Mouse (Mus musculus): ENCODE data around the gene Mecom.

Gene Mecom

DNA sequence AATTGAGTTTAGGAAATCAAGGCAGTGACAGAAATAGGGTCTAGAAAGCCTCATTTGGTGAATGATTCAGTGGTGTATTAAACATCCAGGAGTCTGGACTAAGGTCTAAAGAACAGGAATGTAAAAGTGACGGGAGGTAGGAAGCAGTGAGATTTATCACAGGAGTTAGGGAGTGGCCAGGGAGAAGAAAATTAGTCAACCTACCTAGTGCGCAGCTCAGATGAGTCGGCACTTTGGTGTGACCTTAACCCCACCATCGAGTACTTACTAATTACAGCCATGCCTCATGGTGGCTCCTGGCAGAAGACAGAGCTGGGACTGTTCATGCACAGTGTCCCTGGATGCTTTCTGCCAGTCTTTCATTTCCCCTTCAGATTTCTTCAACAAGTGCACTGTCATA is 61.4 kb downstream of the Mecom start:
- no peaks in the 10 kb centered on the region for H3K4me1 ChIP-seq (replicated peaks; ENCODE audit: low read depth, low read length)
- no peak overlapping the region for H3K4me3 ChIP-seq (replicated peaks; ENCODE audit: low read length)
- no peaks in the 10 kb centered on the region for H3K9me3 ChIP-seq (ENCODE audit: low read length)
- no peaks in the 10 kb centered on the region for H3K36me3 ChIP-seq (ENCODE audit: insufficient read depth, low read length)
- TF ChIP-seq CTCF (conservative IDR thresholded peaks at IDR 0.05; ENCODE audit: low read length) (no peak), NANOG (IDR thresholded peaks at IDR 0.05; ENCODE audit: borderline replicate concordance, low read length) (no peak), POU5F1 (IDR thresholded peaks at IDR 0.05; ENCODE audit: borderline replicate concordance, low read length) (no peak)
- no peaks in the 10 kb centered on the region; the same call in 1 of the 2 replicates for H3K27me3 ChIP-seq (ENCODE audit: insufficient read depth, low read length)

DNA sequence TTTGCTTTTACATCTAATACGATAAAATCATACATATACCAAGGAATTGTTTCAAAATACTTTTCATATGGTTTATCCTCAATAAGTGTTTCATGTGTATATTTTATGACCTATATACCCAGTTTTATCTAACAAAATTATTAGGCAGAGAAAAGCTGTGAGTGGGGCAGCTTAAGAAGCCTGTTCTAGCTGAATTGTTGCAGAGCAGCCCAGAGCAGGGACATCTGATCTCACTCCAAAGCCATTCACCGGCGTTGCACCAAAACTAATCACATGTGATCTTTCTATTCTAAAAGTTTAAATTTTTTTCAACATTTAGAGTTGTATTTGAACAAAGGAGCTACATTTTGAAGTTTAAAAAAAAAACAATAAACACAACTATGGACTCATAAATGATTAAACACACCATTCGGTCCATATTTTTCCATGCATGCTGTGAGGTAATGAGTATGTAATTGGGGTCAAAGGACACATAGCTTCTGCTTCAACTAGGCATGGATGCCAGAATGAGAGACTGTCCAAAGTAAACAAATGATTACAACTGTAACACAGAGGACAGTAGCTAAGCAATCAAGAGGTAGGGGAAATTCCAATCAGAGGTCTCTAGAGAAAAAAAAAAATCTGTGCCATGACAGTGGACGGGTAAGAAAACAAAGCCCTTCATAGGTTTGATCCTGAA is 64.7 kb downstream of the Mecom start:
- Histone ChIP-seq H3K36me3 (ENCODE audit: insufficient read depth, low read length) (no peaks in the 10 kb centered on the region), H3K27me3 (ENCODE audit: insufficient read depth, low read length) (no peaks in the 10 kb centered on the region; the same call in 1 of the 2 replicates), H3K4me3 (replicated peaks; ENCODE audit: low read length) (no peak overlapping the region), H3K4me1 (replicated peaks; ENCODE audit: low read depth, low read length) (no peaks in the 10 kb centered on the region), H3K9me3 (ENCODE audit: low read length) (no peaks in the 10 kb centered on the region)
- TF ChIP-seq CTCF (conservative IDR thresholded peaks at IDR 0.05; ENCODE audit: low read length) (no peak), NANOG (IDR thresholded peaks at IDR 0.05; ENCODE audit: borderline replicate concordance, low read length) (no peak), POU5F1 (IDR thresholded peaks at IDR 0.05; ENCODE audit: borderline replicate concordance, low read length) (no peak)

DNA sequence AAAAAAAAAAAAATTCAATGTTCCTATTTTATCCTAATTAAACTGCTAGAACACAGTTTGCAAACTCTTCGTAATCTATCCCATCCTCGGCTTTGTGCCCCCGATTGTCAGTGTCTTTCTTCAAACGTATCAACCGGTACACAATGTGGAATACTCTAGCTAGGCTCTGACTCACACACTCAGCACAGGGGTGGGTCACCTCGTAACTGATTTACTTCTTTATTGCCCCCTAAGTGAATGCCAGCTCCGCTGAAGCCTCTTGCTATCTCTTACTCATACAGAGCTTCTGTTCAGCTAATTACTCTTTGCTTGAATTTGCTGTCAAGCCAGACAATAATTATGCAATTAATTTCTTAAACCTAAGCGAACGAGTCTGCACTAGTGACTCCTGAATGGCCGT is 66.1 kb downstream of the Mecom start:
- no peaks in the 10 kb centered on the region for H3K9me3 ChIP-seq (ENCODE audit: low read length)

GRCm38 (mm10) chr3:30480551-30480950 is 67.3 kb downstream of the Mecom start:
- Histone ChIP-seq H3K27me3 (ENCODE audit: insufficient read depth, low read length) (peaks cover 7% of the 10 kb centered on the region; the same call in 1 of the 2 replicates), H3K4me1 (replicated peaks; ENCODE audit: low read depth, low read length) (no peaks in the 10 kb centered on the region), H3K4me3 (replicated peaks; ENCODE audit: low read length) (no peak overlapping the region), H3K36me3 (ENCODE audit: insufficient read depth, low read length) (no peaks in the 10 kb centered on the region), H3K9me3 (ENCODE audit: low read length) (no peaks in the 10 kb centered on the region)
- TF ChIP-seq NANOG (IDR thresholded peaks at IDR 0.05; ENCODE audit: borderline replicate concordance, low read length), result no peak
- no peak for TF ChIP-seq CTCF (conservative IDR thresholded peaks at IDR 0.05; ENCODE audit: low read length)
- no peak for TF ChIP-seq POU5F1 (IDR thresholded peaks at IDR 0.05; ENCODE audit: borderline replicate concordance, low read length)

More for the DNA sequence above, 66.1 kb downstream of the Mecom start:
- TF ChIP-seq CTCF (conservative IDR thresholded peaks at IDR 0.05; ENCODE audit: low read length), result no peak
- no peak for TF ChIP-seq POU5F1 (IDR thresholded peaks at IDR 0.05; ENCODE audit: borderline replicate concordance, low read length)
- TF ChIP-seq NANOG (IDR thresholded peaks at IDR 0.05; ENCODE audit: borderline replicate concordance, low read length), result no peak
- Histone ChIP-seq H3K4me3 (replicated peaks; ENCODE audit: low read length) (no peak overlapping the region), H3K36me3 (ENCODE audit: insufficient read depth, low read length) (no peaks in the 10 kb centered on the region), H3K4me1 (replicated peaks; ENCODE audit: low read depth, low read length) (no peaks in the 10 kb centered on the region), H3K27me3 (ENCODE audit: insufficient read depth, low read length) (no peaks in the 10 kb centered on the region; the same call in 1 of the 2 replicates)

DNA sequence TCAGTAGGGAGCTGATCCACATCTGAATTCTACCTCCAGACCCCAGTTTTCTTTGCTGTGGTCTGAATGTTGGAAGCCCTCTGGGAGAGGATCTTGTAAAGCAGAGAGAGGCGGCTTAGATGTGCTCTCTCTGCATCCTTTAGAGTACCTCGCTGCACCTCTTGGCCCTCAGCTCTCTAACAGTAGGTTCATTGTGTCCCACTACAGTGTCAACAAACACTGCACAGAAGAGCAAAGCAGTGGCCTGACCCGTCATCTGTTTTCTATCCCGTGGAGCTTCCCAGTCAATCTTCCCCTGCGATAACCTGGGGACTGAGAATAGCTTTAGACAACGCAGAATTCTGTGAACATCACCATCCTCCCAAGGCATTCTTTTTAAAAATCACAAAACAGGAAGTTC is 69.6 kb downstream of the Mecom start:
- TF ChIP-seq POU5F1 (IDR thresholded peaks at IDR 0.05; ENCODE audit: borderline replicate concordance, low read length) (no peak), NANOG (IDR thresholded peaks at IDR 0.05; ENCODE audit: borderline replicate concordance, low read length) (no peak), CTCF (conservative IDR thresholded peaks at IDR 0.05; ENCODE audit: low read length) (no peak)
- H3K4me3 ChIP-seq (replicated peaks; ENCODE audit: low read length), result no peak overlapping the region
- no peaks in the 10 kb centered on the region for H3K4me1 ChIP-seq (replicated peaks; ENCODE audit: low read depth, low read length)
- peaks cover 13% of the 10 kb centered on the region for H3K27me3 ChIP-seq (ENCODE audit: insufficient read depth, low read length)
- no peaks in the 10 kb centered on the region for H3K36me3 ChIP-seq (ENCODE audit: insufficient read depth, low read length)
- H3K9me3 ChIP-seq (ENCODE audit: low read length), result no peaks in the 10 kb centered on the region

DNA sequence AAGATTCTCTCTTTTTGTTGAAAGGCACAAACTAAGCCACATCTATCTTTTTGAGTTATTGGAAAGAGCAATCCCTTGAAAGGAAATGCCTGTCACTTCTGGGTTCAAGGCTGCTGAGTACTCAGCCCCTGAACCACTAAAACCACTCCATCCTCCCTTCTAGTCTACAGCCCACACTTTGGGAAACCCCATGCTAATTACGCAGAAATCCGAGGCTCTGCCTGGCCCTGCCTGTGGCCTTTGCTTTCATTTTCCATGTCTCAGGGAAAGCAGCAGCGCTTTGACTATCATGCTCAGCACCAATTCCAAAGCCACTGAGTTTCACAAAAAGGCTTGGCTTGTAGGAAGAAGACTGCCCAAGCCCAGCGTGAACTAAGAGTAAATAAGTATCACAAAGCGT is 70.8 kb downstream of the Mecom start:
- TF ChIP-seq CTCF (conservative IDR thresholded peaks at IDR 0.05; ENCODE audit: low read length) (no peak), NANOG (IDR thresholded peaks at IDR 0.05; ENCODE audit: borderline replicate concordance, low read length) (no peak), POU5F1 (IDR thresholded peaks at IDR 0.05; ENCODE audit: borderline replicate concordance, low read length) (no peak)

GRCm38 (mm10) chr3:30475591-30475990 is 72.2 kb downstream of the Mecom start:
- no peak for TF ChIP-seq POU5F1 (IDR thresholded peaks at IDR 0.05; ENCODE audit: borderline replicate concordance, low read length)
- TF ChIP-seq NANOG (IDR thresholded peaks at IDR 0.05; ENCODE audit: borderline replicate concordance, low read length), result no peak
- no peak for TF ChIP-seq CTCF (conservative IDR thresholded peaks at IDR 0.05; ENCODE audit: low read length)
- Histone ChIP-seq H3K9me3 (ENCODE audit: low read length) (no peaks in the 10 kb centered on the region), H3K36me3 (ENCODE audit: insufficient read depth, low read length) (no peaks in the 10 kb centered on the region), H3K4me1 (replicated peaks; ENCODE audit: low read depth, low read length) (0 out of 2 replicates have a peak, but pooled peaks cover 4% of the 10 kb centered on the region), H3K27me3 (ENCODE audit: insufficient read depth, low read length) (peaks cover 13% of the 10 kb centered on the region), H3K4me3 (replicated peaks; ENCODE audit: low read length) (no peak overlapping the region)

More for the DNA sequence above, 70.8 kb downstream of the Mecom start:
- no peaks in the 10 kb centered on the region for H3K4me1 ChIP-seq (replicated peaks; ENCODE audit: low read depth, low read length)
- H3K36me3 ChIP-seq (ENCODE audit: insufficient read depth, low read length), result no peaks in the 10 kb centered on the region
- no peaks in the 10 kb centered on the region for H3K9me3 ChIP-seq (ENCODE audit: low read length)
- H3K27me3 ChIP-seq (ENCODE audit: insufficient read depth, low read length), result peaks cover 13% of the 10 kb centered on the region
- H3K4me3 ChIP-seq (replicated peaks; ENCODE audit: low read length), result no peak overlapping the region

- Histone ChIP-seq H3K36me3 (ENCODE audit: insufficient read depth, low read length) (no peaks in the 10 kb centered on the region), H3K9me3 (ENCODE audit: low read length) (no peaks in the 10 kb centered on the region), H3K27me3 (ENCODE audit: insufficient read depth, low read length) (peaks cover 22% of the 10 kb centered on the region), H3K4me1 (replicated peaks; ENCODE audit: low read depth, low read length) (peaks cover 35% of the 10 kb centered on the region), H3K4me3 (replicated peaks; ENCODE audit: low read length) (no peak overlapping the region)
- TF ChIP-seq POU5F1 (IDR thresholded peaks at IDR 0.05; ENCODE audit: borderline replicate concordance, low read length) (no peak), NANOG (IDR thresholded peaks at IDR 0.05; ENCODE audit: borderline replicate concordance, low read length) (no peak), CTCF (conservative IDR thresholded peaks at IDR 0.05; ENCODE audit: low read length) (no peak)
Measured at GRCm38 (mm10) chr3:30468068-30468835, 79.6 kb downstream of the Mecom start.

Measured in E14TG2a.4 (cell line).